Mouse (Mus musculus) brain, adult 2 months (tissue): Measurements from ENCODE around the gene Ttn.
"Not testable (repeated sequence)": the region's sequence is repeated elsewhere in the genome, so short reads cannot be mapped to it uniquely, and the experiment has no call there.

ENCODE experiments used
- DNase-seq: peaks from one replicate; pipeline ENCODE4 v3.0.0; 2011; ENCODE audit warnings: low read depth, low spot score

The Ttn gene

DNA sequence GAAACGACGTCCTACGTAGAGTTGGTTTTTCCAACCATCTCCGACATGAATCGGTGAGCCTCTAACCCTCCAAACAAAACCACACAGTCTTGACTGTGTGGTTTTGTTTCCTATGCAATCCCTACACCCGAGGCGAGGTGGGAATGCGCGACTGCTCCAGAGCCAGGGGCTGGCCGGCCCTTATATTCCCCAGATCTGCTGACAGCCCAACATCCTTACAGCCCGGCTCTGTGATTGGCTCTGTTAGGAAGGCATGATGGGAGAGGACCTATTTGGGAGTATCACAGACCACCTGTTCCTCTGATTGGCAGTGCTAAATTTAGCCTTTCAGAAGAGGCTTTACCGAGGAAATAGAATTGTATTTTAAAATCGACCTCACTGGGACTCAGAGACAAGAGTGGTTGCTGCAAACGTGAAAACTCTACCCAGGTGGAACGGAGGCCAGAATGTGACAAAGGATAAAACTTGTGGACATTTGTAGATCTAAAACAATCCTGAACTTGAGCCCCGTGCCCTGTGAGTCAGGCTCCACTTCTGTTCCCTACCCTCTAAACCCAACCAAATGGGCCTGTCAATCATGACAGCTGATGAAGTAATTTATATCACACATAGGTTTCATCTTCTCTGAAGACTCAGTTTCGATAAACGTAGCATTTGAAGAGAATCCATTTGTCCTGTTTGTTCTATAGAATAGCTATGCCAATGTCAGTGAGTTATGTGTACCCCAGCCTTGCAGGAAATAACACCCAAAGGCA lies at the start of gene Ttn:
Gene Ttn (minus strand): TSS at position 157 of the 755 bp plus-strand sequence.
- no peak for DNase-seq

DNA sequence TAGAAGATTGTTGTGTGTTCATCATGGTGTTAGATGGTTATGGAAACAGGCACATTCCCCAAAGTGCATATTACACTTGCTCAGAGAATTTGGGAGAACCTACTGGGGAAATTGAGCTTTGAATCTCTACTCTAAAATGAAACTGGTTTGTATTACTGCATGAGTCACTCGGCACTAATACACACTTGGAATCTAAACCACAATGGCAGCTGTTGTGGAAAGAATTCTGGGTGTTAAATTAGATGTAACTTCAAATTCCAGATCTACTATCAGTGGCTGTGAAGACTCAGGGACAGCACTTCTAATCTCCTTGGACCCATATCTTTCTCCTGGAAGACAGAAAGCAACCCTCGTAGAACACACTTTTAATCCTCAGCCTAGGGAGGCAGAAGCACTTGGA lies 38.3 kb upstream of the Ttn start:
- no peak for DNase-seq

DNA sequence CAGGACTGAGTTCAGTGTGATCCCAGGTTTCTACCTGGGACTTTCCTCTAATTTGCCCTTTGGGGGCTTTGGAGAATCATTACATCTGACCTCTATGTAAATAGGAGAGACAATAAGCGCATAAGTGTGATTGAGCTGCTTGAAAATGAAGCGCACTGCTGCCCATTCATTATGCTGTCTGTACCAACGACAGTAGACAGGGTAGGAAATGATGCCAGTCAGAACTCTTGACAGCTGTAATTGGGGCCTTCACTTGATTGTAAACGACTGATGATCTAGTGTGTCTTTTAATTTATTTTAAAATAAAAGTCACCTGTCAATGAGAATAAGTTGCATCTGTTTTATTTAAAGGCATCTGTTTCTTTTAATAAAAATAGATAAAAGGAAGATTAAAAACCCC lies 35.4 kb upstream of the Ttn start:
- DNase-seq = no peak

DNA sequence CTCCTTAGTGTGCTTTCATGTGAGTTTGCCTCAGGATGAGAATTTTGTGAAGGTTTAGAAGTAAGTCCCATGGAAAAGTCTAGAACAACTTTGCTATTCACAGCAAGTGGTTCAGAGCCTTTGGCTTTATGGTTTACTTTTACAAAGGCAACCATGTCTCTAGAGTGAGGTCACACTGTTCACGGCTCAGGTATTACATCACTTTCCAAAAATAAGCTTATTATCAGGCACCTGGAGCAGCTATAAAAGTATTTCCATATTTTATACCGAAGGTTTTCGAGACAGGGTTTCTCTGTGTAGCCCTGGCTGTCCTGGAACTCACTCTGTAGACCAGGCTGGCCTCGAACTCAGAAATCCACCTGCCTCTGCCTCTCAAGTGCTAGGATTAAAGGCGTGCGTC lies 31.1 kb upstream of the Ttn start:
- DNase-seq = not testable (repeated sequence)

DNA sequence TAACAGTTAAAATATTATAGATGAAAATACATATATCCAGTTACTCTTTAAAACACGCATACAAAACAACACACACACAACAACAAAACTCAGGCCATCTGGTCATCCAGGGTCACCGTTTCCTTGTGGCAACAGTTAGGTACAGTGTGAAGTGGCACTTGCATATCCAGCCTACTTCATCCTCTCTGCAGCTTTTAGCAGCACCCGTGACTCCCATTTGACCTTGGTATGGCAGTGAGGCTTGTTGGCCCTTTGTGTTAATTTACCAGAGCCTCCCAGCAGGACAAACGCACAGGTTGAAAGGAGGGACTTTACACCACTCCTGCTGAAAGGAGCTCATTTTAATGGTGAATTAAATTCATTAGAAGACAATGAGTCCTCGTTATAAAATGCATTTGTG lies 29.6 kb upstream of the Ttn start:
- no peak for DNase-seq

DNA sequence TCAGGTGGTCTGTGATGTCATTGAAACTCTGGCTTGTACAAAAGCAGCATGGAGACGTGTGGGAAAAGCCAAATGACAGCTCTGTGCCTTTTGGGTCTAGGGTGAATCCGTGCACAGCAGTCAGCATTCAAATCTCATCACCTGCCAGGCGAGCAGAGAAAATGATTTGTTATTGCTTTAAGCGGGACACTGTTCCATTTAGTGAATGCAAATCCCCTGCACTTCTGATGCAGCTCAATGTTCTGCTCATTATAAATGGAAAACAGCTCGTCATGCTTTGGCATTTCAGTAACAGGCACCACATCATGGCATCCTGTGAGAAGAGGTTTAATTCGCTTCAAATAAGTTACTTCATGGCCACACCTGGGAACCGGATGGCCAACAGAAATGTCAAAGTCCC lies 24.7 kb upstream of the Ttn start:
- no peak for DNase-seq

DNA sequence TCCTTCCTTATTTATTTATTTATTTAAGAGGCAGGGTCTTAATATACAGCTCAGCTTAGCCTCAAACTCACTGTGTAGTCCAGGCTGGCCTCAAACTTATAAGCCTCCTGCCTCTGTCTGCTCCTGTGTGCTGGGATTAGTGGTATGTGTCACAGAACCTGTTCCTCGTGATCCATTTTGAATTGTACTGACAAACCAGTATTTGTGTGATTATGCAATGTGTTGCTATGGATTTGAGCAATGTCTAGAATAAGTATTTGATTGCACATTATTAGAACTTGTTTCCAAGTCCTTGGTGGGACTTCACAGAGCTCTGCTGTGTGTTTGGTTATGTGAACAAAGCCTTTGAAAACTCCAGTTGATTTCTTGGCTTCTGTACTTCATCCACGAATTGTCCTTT lies 20.8 kb upstream of the Ttn start:
- DNase-seq = no peak

DNA sequence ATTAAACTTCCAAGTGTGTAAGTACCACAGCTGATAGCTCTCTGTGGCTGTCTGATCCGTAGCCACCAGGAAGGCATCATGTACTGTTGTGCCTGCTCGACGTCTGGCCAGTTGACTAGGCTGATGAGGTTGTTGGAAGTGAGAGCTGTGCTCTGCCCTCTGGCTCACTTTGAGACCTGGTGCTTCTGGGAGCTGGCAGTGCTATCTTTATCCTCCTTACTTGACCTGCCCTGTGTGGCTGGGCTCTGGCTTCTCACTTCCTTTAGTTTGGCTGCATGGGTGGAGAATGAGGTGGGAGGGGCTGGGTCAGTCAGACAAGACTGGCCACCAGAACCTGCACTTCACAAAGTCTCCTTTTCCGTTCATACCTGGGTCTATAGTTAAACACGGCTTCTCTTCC lies 16.0 kb upstream of the Ttn start:
- no peak for DNase-seq

DNA sequence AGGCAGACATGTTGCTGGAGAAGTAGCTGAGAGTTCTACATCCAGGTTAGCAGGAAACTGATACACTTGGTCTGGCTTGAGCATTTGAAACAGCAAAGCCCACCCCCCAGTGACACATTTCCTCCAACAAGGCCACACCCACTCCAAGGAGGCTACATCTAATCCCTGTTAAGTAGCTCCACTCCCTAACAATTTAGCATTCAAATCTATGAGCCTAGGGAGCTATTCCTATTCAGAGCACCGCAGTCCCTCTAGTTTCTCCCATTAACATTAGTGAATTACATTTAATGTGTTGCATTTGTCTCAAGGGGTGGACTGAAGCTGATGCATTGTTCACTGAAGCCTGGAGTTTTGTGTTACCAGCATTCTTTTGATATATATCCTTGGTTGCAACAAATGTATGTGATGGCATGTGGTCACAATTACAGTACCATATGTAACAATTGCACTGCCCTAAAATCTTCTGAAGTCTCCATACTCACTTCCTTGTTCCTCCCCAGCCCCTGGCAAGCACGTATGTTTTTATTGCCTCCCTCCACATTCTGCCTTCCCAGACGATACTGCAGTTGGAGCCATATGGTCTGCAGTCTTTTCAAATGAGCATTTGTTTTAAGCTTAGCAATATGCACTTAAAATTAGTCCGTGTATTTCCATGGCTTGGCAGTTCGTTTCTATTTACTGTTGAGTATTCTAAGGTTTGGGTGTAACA lies 10.3 kb upstream of the Ttn start:
- peak; percentile 73 for DNase-seq

DNA sequence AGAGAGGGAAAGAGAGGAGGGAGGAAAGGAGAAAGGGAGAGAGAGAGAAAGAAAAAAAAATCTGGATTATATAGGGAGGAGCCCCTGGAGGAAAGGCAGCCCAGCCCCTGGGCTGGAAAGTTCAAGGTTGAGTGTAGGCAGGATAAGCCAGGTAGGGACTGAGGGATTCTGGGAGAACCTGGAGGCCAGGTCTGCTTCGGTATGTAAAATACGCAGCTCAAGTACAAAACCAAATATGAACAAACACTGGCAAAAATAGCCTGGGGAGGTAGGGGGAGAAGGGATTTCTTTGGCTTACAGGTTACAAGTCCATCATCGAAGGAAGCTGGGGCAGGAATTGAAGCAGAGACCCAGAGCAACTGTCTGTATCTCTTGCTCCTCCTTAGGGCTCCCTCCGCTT lies 5.0 kb upstream of the Ttn start:
- DNase-seq = no peak

DNA sequence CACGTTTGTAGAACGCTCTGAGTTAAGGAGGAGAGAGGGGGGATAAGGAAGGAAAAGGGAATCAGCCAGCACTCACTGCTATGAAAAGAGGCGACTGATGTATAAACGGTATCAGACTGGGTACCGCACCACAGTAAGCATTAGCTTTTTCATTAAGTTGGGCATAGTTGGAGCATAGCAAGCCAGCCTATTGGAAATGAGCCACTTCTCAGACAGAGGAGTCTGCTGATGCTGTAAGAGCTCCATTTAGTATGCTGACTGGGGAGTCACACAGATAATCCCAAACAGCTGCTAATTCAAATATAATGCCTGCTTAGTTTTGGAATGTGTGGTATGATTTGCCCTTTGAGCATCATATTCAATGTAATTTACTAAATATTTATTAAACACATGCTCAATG lies 2.0 kb upstream of the Ttn start:
- no peak for DNase-seq

DNA sequence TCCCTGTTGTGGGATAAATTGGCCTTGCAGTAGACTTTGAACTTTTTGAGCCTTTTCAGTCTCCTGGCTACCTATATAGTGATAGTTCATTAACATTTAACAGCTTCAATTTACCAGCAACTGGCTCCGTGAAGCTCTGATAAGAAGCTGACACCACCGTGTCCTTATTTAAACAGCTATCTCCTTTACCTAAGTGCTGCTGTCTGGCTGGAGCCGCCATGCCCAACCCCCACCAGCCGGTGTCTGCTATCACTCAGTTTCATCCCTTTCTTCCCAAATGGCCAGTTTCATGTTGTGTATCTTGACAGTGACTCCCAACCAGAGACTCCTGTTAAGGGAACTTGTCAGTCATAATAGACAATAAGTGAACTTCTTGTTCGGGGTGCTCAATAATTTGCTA lies 1.3 kb upstream of the Ttn start:
- DNase-seq = no peak

DNA sequence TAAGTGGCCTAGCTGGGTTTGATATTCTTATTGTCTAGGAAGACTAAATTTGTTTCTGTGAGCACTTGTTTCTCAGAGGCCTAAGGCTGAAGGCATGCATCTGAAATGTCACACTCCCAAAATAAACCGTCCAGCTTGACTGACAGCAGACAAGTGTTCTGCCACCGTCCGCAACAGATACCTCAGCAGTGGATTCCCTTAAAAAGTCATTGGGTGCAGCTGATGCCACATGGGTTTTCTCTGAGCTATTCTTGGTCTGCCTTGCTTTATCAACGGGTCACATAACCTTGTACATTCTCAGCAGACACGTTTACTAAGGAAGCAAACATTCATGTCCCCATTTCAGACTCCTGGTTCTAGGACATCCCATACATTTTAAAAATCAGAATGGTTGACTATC lies 630 bp downstream of the Ttn start:
- DNase-seq = no peak

DNA sequence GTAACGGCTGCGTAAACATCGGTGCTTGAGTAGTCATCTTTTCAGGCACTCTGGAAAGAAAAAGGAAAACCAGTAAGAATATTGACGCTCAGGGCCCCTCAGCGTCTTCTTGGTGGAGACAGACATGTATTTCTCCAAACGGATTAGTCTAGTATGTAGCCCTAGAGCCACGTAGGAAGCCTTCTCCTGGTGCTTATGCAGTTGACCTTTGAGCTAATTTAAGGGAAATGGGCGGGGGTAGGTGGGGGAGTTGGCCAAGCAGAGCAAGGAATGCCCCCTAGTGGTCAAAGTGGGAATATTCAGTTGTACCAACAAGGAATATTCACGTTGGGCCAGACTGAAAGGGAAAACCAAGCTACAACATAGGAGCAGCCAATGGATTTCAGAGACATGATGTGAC lies 2.2 kb downstream of the Ttn start:
- DNase-seq = peak; percentile 39

DNA sequence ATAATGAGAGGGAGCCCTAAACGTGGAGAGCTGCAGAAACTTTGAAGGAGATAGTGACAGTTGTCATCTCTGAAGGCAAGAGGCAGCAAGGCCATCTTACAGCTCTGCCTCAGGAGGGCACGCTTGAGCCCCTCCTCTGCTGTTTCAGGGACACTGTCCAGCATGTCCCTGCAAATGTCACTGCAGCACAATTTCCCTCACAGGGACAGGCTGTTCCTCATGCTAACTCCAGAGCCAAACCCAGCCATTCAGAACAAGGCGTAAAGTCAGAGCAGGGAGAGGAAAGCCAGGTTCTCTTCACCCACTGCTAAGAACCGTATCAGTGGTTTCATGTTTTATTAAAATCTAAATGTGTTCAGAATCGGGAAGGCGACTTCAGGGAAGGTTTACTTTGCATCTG lies 4.7 kb downstream of the Ttn start:
- DNase-seq = no peak

DNA sequence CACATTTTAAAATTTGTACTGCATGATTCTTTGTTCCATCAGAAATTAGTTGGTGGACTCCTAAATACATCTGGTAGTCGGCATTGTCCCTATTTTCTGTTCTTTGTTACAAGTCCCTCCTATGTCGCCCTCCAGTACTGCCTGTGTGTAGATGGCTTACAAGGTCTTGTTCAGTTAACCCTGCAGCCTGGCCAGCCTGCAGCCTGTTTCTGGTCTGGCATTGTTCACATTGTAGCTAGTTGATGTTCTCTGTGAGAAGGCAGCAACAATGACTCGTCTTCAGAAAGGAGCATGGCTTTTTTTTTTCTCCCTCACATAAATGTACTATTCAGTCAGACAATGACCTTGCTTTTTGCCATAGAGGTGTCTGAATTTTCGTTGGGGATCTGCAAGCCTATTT lies 10.3 kb downstream of the Ttn start:
- no peak for DNase-seq

DNA sequence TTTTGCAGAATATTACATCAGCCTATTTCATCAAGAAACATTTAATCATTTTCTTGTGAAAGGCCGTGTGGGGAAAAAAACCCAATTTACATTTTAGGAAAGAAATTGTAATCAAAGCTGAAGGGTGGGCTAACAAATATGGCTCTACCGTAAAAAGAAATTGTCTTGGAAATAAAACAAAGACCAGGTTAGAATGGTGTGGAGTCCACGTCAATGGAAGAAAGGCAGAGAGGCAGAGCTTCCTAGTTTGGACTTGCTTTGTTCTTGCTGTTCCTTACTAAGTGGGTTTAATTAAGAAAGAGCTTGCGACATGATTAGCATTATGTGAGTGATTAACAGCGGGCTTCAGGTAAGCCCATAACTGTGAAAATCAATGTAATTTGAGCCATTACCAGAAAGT lies 11.3 kb downstream of the Ttn start:
- no peak for DNase-seq

DNA sequence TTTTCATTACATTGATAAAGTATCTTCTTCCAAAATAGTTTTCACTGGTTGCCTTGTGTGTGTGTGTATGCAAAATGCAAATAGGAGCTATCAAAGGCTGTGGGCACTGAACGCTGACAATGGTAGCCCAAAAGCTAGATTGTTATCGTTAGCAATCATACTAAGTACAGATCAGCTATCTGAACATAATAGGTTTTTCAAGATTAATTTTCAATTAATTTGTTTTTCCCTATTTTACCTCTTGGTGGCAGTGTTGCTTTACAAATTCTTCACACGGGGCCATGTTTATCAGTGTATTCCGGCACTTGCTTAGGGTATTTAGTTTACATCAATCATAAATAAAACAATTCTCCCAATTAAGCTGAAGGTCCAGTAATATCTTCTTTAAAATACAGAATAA lies 11.7 kb downstream of the Ttn start:
- peak; percentile 36 for DNase-seq

DNA sequence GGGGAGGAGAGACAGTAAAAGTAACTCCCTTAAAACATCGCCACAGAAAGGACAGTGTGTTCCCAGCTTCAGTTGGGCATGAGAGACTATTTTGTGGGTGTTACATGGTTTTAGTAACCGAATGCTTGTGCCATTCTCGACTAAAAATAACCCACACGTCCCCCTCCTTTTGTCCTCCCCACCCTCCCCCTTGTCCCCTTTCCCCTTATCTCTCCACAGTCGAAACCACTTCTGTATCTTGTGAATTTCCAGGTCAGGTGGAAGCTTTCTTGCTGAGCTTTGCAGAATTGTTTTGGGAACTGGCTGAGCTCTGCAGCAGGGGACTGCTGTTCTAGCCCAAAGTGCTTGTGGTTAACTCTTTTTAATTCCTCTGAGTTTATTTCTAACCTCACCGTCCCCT lies 12.1 kb downstream of the Ttn start:
- no peak for DNase-seq

DNA sequence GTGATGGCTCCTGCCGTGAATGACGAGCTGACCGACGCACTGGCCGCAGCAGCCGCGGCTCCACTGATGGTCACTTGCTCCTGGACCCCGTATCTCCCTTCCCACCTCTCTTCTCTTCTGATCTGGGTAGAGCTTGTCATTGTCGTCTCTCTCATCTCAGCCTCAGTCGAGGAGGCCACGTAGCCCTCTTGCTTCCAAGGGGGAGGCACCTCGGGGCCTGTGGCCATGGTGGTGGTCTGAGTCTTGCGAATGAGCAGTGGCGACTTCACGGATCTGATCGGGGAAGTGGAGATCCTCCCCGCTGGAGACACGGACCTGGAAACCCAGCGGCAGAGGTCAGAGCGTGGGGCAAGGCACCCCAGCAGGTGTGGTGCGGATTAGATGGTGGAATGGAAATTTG lies 12.7 kb downstream of the Ttn start:
- no peak for DNase-seq

DNA sequence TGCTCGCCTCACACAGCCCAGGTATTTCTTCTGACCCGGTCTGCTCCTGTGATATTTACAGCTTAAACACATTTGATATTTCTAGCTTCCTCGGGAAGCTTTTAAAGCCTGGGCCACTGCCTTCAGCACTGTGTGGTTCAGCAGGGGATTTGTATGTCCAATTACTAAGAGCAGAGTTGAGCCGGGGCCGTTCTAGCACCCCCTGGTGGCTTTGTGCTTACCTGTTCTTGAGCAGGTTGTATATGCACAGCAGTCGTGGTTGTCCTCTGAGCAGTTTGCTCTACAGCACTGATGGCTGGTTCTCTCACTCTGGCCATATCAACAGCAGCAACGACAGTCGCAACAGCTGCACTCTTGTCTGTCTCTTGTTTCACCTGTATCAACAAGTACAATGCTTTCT lies 13.4 kb downstream of the Ttn start:
- DNase-seq = peak; percentile 86

DNA sequence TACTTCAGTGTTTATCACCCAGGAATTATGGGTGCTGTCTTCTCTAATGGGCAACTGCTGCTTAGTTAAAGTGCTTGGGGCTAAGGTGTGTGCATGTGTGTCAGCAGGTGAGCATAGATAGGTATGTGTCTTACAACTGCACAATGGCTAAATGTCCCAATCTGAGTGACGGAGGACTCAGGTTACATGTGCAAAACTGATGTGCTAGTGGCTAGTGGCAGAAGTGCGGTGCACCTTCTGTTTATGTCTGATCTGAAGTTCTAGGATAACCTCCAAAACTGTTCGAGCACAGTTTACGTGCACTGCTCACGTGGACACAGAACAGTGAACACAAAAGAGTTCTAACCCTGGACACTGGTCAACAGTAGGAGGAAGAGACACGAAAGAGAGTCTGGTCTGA lies 15.8 kb downstream of the Ttn start:
- no peak for DNase-seq

DNA sequence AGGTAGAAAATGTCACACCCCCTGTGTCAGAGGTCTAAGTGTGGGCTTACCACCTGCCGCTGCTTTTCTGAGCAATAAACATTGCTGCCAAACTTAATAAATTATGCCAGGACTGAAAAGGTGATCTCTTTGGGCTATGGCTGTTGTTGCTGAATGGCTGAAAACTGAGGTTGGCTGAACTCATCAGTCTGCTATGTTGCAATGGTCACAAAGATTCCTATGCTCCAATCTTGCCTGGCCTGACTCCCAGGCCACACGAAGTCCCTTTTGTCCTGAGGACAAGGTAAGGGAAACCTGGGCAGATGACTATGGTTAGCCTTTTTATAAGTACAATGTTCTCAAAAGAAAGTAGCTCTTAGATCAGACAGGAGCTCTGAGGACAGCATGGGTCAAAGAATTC lies 16.3 kb downstream of the Ttn start:
- DNase-seq = no peak

DNA sequence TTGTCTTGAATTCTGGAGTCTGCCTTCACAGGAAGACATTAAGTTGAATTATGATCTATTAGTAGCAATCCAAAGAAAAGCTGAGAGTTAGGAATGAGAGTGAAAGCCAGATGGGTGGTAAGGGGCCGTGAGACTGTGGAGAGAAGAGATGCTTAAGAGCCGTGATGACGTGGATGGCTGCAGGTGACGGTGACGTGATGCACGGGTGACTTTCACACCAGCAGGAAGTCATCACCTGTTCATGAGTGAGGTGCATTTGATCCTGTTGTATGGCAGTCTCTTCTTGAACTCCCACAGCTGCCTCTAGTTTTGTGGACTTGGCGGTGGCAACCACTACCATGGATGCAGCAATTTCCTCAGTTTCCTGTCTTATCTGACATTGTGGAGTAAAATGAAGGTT lies 16.8 kb downstream of the Ttn start:
- DNase-seq = no peak
